Mouse (Mus musculus): ENCODE results near the gene Spns2. TPM values are rescaled to one million over a fixed set of nuclear protein-coding genes. Genes with fewer than 3 reads are reported as not detected.

Spns2 gene
- polyA plus RNA-seq, 1 experiment from 2014 or later = 12.4 TPM

DNA sequence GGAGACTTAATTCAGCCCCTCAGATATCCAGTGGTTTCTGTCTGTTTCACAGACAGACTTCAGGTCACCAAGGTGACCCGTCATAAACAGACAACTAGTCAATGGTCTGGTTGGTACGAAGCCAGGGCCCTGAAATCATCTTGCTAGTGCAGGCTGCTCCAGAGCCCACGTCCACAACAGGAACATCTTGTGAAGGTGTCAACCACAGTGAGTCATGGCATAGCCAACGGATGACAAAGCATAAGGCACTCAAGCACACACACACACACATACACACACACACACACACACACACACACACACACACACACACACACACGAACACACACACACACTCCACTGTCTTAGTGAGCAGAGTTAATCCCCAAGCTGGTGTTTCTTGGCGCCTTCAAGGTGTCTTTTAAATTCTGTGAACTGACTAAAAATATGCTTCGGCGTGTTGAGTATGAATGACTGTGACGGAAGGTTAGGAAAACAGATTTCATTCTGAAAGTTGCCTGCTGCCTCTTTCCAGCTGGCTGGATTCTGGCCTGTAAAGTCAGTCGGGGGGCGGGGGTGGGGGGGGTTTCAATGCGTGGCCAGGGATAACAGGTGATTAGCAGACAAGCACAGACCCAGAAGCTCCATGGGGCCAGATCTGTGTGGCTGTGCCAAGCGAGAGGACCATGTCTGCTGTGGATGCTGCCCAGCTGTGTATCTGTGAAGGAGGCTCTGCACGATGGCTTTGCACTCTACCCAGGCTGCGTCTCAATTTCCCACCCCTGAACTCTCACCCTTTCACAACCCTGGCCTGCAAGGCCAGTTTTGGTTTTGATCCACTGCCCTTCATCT is 1.6 kb upstream of the Spns2 start:
- Histone ChIP-seq H3K9ac (no peak overlapping the region), H3K36me3 (replicated peaks; ENCODE audit: control insufficient read depth, insufficient read depth) (no peaks in the 10 kb centered on the region), H3K4me2 (replicated peaks) (no peak overlapping the region), H3K4me3 (replicated peaks; ENCODE audit: low read length) (no peak overlapping the region), H3K4me1 (replicated peaks; ENCODE audit: control insufficient read depth, insufficient read depth, low read length) (peaks cover 15% of the 10 kb centered on the region), H3K27me3 (ENCODE audit: control insufficient read depth, insufficient read depth, low read length) (no peaks in the 10 kb centered on the region), H3K9me3 (ENCODE audit: control insufficient read depth, low read length) (no peaks in the 10 kb centered on the region), H3K27ac (no peak overlapping the region)
- no peak for ATAC-seq (ENCODE audit: low FRiP score)
- 71% methylated on average over 15 of the region's 15 CpGs for WGBS
- no peak for DNase-seq (ENCODE audit: low spot score)

DNA sequence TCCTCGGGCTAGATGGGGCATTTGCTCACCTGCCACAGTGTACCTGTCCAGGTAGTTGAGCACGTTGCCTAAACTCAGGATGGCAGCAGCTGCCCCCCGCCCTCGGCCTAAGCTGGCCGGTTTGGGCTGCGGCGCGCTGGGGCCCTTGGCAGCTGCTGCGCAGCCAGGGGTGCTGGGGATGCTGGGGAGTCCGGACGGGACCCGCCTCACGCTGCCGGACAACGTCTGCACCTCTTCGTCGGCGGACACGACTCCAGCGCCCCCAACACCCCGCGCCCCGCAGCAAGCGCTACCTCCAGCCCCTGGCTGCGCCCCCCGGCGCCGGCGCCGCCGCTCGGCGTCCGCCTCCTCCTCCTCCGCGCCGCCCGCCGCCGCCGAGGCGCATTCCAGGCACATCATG is 307 bp downstream of the Spns2 start:
- H3K4me2 ChIP-seq (replicated peaks) = peak overlapping the region; percentile 75
- peak overlapping the region; percentile 81 for H3K4me3 ChIP-seq (replicated peaks; ENCODE audit: low read length)
- DNase-seq (ENCODE audit: low spot score) = no peak
- H3K9me3 ChIP-seq (ENCODE audit: control insufficient read depth, low read length) = no peaks in the 10 kb centered on the region
- H3K36me3 ChIP-seq (replicated peaks; ENCODE audit: control insufficient read depth, insufficient read depth) = no peaks in the 10 kb centered on the region
- H3K4me1 ChIP-seq (replicated peaks; ENCODE audit: control insufficient read depth, insufficient read depth, low read length) = peaks cover 25% of the 10 kb centered on the region
- ATAC-seq (ENCODE audit: low FRiP score) = no peak; the same call in 1 of the 2 replicates
- H3K27ac ChIP-seq = peak overlapping the region; percentile 94
- H3K27me3 ChIP-seq (ENCODE audit: control insufficient read depth, insufficient read depth, low read length) = no peaks in the 10 kb centered on the region
- 2% methylated on average over 29 of the region's 42 CpGs for WGBS
- H3K9ac ChIP-seq = peak overlapping the region; percentile 96

DNA sequence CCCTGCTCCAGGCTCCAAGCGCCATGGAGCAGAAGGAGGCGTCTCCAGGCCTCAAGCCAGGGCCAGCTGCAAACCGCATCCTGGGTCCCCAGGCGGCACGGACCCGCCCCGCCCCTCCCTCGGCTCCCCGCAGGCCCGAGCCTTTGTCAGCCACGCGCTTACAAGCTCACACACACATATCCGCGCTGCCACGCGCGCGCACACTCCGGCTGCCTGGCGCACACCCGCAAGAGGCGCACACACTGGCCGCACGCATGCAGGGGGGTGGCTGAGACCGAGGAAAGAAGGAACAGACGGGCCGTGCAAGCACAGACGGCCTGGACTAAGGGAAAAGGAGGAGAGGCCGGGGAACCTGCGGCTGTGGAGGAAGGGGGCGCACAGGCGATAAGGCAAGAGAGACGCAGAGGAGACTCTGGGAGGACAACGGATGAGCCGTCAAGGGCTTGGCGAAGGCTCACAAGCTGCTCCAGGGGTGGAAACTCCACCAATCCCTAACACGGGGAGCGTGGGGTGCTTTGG is 892 bp downstream of the Spns2 start:
- peak; percentile 80 for ATAC-seq (ENCODE audit: low FRiP score)
- no peaks in the 10 kb centered on the region for H3K9me3 ChIP-seq (ENCODE audit: control insufficient read depth, low read length)
- peak overlapping the region; percentile 96 for H3K9ac ChIP-seq
- H3K4me1 ChIP-seq (replicated peaks; ENCODE audit: control insufficient read depth, insufficient read depth, low read length) = peaks cover 25% of the 10 kb centered on the region
- peak overlapping the region; percentile 75 for H3K4me2 ChIP-seq (replicated peaks)
- under 1% methylated on average over 37 of the region's 38 CpGs for WGBS
- peak; percentile 78 for DNase-seq (ENCODE audit: low spot score)
- H3K36me3 ChIP-seq (replicated peaks; ENCODE audit: control insufficient read depth, insufficient read depth) = no peaks in the 10 kb centered on the region
- peak overlapping the region; percentile 94 for H3K27ac ChIP-seq
- no peaks in the 10 kb centered on the region for H3K27me3 ChIP-seq (ENCODE audit: control insufficient read depth, insufficient read depth, low read length)
- H3K4me3 ChIP-seq (replicated peaks; ENCODE audit: low read length) = peak overlapping the region; percentile 81

DNA sequence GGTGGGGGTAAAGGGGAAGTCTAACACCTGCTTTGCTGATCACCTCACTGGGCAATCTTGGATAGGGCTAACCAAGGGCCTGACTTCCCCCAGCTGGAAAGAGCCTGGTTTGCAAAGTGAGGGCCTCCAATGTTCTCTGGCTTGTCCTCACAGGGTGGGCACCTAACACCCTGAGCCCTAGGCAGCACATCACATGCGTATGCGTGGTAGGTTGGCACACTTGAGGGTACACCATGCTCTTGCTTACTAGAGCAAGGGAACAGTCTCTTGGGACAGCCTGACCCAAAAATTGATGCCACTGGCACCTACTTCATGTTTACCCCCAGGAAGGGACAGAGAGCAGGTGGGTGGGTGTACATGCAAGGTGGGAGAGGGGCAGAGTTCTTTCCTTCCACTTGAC is 2.0 kb downstream of the Spns2 start:
- no peak for DNase-seq (ENCODE audit: low spot score)
- Histone ChIP-seq H3K9me3 (ENCODE audit: control insufficient read depth, low read length) (no peaks in the 10 kb centered on the region), H3K4me2 (replicated peaks) (peak overlapping the region; percentile 75), H3K4me1 (replicated peaks; ENCODE audit: control insufficient read depth, insufficient read depth, low read length) (peaks cover 25% of the 10 kb centered on the region), H3K36me3 (replicated peaks; ENCODE audit: control insufficient read depth, insufficient read depth) (no peaks in the 10 kb centered on the region), H3K4me3 (replicated peaks; ENCODE audit: low read length) (peak overlapping the region; percentile 81), H3K27me3 (ENCODE audit: control insufficient read depth, insufficient read depth, low read length) (no peaks in the 10 kb centered on the region), H3K27ac (peak overlapping the region; percentile 94), H3K9ac (peak overlapping the region; percentile 96)
- no peak for ATAC-seq (ENCODE audit: low FRiP score)
- 90% methylated on average over 2 of the region's 2 CpGs for WGBS

DNA sequence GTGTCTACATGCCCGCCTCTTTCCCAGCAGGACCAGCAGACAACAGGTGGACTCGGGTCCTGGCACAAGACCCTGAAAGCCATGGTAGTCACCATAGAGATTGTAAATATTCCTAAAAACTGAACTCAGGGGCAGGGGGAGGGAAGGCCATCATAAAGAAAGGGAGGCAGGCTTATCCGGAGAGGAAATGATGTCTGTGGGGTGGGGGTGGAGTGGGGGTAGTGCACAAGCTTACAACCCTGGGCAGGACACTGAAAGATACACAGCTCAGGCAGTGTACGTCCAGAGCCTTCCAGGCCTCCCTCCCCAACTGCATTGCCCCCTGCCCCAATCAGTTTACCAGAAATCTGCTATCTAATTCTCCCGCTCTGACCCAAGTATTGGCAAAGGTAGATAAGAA is 2.5 kb downstream of the Spns2 start:
- Histone ChIP-seq H3K9me3 (ENCODE audit: control insufficient read depth, low read length) (no peaks in the 10 kb centered on the region), H3K27me3 (ENCODE audit: control insufficient read depth, insufficient read depth, low read length) (no peaks in the 10 kb centered on the region), H3K27ac (no peak overlapping the region), H3K4me3 (replicated peaks; ENCODE audit: low read length) (peak overlapping the region; percentile 81; the same call in 1 of the 2 replicates), H3K9ac (peak overlapping the region; percentile 96; the same call in 1 of the 2 replicates), H3K36me3 (replicated peaks; ENCODE audit: control insufficient read depth, insufficient read depth) (no peaks in the 10 kb centered on the region), H3K4me2 (replicated peaks) (peak overlapping the region; percentile 75), H3K4me1 (replicated peaks; ENCODE audit: control insufficient read depth, insufficient read depth, low read length) (peaks cover 25% of the 10 kb centered on the region)
- ATAC-seq (ENCODE audit: low FRiP score) (no peak), DNase-seq (ENCODE audit: low spot score) (no peak)
- WGBS = 70% methylated on average over 5 of the region's 5 CpGs

DNA sequence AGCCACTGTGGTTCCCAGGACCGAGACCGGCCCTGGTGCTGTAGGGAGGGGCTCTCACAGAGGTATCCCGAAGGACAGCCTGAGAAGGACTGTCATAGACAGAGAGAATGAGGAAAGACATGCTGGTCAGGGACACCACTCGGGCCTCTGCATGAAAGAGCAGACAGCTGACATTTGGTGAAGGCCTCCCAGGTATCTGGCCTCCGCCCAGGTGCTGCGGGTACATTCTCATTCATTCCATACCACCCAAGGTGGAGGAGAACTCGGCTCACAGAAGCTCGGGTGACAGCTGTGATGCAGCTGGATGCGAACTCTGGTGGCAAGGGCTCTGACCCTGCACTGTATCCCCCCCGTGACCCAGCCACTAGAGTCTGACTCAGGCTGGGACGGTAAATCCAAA is 3.7 kb downstream of the Spns2 start:
- Histone ChIP-seq H3K9ac (no peak overlapping the region), H3K36me3 (replicated peaks; ENCODE audit: control insufficient read depth, insufficient read depth) (no peaks in the 10 kb centered on the region), H3K9me3 (ENCODE audit: control insufficient read depth, low read length) (no peaks in the 10 kb centered on the region), H3K4me2 (replicated peaks) (no peak overlapping the region), H3K27me3 (ENCODE audit: control insufficient read depth, insufficient read depth, low read length) (no peaks in the 10 kb centered on the region), H3K4me1 (replicated peaks; ENCODE audit: control insufficient read depth, insufficient read depth, low read length) (peaks cover 25% of the 10 kb centered on the region), H3K27ac (no peak overlapping the region), H3K4me3 (replicated peaks; ENCODE audit: low read length) (no peak overlapping the region)
- DNase-seq (ENCODE audit: low spot score) (no peak), ATAC-seq (ENCODE audit: low FRiP score) (no peak)
- WGBS = 70% methylated on average over 11 of the region's 11 CpGs

DNA sequence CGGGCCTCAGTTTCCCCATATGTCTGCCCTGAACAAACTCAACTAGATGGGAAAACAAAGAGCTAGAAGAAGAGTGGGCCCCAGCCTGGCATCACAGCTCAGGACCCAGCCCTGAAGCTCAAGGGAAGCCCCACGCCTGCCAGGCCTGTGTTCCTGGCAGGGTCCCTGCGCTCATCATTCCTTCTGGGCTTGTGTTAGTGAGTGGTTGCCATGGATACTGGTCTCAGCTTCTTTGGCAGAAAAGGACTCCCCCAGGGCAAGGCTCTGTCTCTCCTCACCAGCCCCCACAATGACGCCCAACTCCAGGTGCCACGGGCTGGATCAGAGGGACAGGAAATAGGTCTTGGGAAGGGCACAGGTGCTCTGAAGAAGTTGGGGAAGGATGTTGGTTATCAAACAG is 4.5 kb downstream of the Spns2 start:
- peaks cover 25% of the 10 kb centered on the region for H3K4me1 ChIP-seq (replicated peaks; ENCODE audit: control insufficient read depth, insufficient read depth, low read length)

DNA sequence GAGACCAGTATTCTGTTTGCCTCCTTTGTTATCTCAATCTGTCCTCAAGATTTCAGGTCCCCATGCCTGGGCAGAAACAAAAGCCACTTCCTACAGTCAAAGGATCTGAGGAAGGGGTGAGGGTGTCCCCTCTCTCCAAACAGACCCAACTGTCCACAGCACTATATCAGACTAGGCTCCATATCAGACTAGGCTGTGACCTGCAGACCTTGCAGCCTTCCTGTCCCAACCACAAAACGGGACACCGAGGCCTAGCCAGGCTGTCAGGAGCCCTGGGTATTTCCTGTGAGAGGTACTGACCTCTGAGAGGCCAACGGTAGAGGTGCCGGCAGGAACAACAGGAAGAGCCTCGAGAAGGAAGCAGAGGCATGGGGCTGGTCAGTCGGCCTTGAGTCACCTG is 5.2 kb downstream of the Spns2 start:
- Histone ChIP-seq H3K9me3 (ENCODE audit: control insufficient read depth, low read length) (no peaks in the 10 kb centered on the region), H3K4me2 (replicated peaks) (no peak overlapping the region), H3K27ac (0 out of 2 replicates have a peak overlapping the region, but pooled peaks have one; percentile 0), H3K9ac (no peak overlapping the region), H3K27me3 (ENCODE audit: control insufficient read depth, insufficient read depth, low read length) (no peaks in the 10 kb centered on the region), H3K4me1 (replicated peaks; ENCODE audit: control insufficient read depth, insufficient read depth, low read length) (peaks cover 25% of the 10 kb centered on the region), H3K4me3 (replicated peaks; ENCODE audit: low read length) (no peak overlapping the region), H3K36me3 (replicated peaks; ENCODE audit: control insufficient read depth, insufficient read depth) (no peaks in the 10 kb centered on the region)
- ATAC-seq (ENCODE audit: low FRiP score) = no peak
- 66% methylated on average over 6 of the region's 6 CpGs for WGBS
- no peak for DNase-seq (ENCODE audit: low spot score)

More for the DNA sequence above, 4.5 kb downstream of the Spns2 start:
- Histone ChIP-seq H3K27me3 (ENCODE audit: control insufficient read depth, insufficient read depth, low read length) (no peaks in the 10 kb centered on the region), H3K4me3 (replicated peaks; ENCODE audit: low read length) (no peak overlapping the region), H3K36me3 (replicated peaks; ENCODE audit: control insufficient read depth, insufficient read depth) (no peaks in the 10 kb centered on the region), H3K27ac (no peak overlapping the region), H3K4me2 (replicated peaks) (no peak overlapping the region), H3K9ac (0 out of 2 replicates have a peak overlapping the region, but pooled peaks have one; percentile 21), H3K9me3 (ENCODE audit: control insufficient read depth, low read length) (no peaks in the 10 kb centered on the region)
- DNase-seq (ENCODE audit: low spot score) = no peak
- no peak for ATAC-seq (ENCODE audit: low FRiP score)
- 37% methylated on average over 5 of the region's 5 CpGs for WGBS

DNA sequence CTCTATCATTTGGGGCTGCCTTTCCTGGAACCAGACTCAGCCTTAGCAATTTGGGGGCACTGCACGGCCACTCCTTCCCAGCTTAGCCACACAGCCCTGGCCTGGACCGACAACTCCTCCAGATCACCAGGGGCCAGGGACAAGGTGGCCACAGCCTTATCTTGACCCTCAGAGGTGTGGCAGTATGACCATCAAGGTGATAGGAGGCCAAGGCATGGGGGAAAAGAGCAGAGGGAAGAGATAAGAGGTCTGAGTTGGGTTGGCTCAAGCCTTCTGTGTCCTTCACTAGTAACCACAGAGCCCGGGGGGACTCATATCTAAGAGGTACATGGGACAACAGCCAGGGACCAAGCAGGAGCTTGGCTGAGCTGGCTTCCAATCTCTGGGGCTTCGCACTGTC is 7.8 kb downstream of the Spns2 start:
- ATAC-seq (ENCODE audit: low FRiP score) (no peak), DNase-seq (ENCODE audit: low spot score) (no peak)
- no peaks in the 10 kb centered on the region for H3K9me3 ChIP-seq (ENCODE audit: control insufficient read depth, low read length)
- H3K4me3 ChIP-seq (replicated peaks; ENCODE audit: low read length) = no peak overlapping the region
- no peak overlapping the region for H3K9ac ChIP-seq
- no peaks in the 10 kb centered on the region for H3K27me3 ChIP-seq (ENCODE audit: control insufficient read depth, insufficient read depth, low read length)
- no peaks in the 10 kb centered on the region for H3K36me3 ChIP-seq (replicated peaks; ENCODE audit: control insufficient read depth, insufficient read depth)
- peaks cover 29% of the 10 kb centered on the region for H3K4me1 ChIP-seq (replicated peaks; ENCODE audit: control insufficient read depth, insufficient read depth, low read length)
- no peak overlapping the region for H3K27ac ChIP-seq
- 93% methylated on average over 4 of the region's 4 CpGs for WGBS
- H3K4me2 ChIP-seq (replicated peaks) = no peak overlapping the region

All from hindbrain, embryonic 14.5 days (tissue).